Mouse (Mus musculus) frontal cortex, postnatal 36 days (tissue): ENCODE results near the gene Eprs.

Experiments used
- DNase-seq, 2 experiments: peaks; one replicate each; pipeline ENCODE4 v3.0.0; 2022; ENCODE audit warnings: low spot score in 2 of 2

The Eprs gene

DNA sequence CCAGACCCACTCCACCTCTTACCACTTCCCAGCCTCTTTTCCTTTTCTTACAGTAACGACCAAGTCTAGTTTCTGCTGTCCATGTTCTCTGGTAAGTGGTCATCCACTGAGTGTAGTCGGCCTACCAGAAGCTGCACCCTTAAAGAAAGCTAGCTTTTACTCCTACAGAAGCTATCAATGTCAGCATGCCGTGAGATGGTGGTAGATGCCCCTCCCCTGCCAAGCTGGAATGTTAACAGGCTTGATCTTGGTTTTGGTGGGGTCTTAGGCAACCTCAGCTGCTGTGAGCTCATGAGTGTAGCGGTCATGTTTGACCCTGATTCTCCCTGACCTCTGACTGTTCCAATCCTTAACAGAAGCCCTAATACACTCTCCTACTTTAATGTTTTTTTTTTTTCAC lies 4.6 kb upstream of the Eprs start:
- DNase-seq: no peak

DNA sequence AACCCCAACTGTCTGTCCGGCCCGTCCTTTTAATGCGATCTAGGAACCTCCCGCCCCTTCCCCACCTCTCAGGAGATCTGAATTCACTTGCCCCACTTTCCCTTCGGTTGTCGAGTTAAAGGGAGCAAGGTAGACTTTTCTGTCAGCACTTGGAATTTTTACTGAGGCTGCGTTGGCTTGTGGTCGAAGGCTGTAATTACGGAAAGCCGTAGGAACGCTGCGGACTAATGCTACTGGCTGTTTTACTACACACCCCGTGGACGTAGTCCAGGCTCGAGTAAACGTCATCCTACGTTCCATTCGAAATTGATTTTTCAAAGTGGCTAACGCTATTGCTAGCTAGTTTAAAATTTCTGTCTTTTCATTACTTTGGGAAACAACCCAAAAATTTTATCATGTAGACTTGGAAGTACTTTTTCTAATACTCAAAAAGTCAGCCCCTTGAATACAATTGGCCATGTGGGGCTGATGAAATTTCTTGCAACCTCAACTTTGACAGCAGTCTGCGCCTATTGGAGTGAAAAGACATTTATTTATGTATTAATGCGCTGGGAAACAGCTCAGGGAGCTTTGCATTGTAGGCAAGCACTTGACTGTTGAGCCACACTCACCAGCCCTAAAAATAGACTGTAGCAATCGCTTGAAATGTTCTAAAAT lies 810 bp downstream of the Eprs start:
- peak; percentile 33 to 42 for DNase-seq

DNA sequence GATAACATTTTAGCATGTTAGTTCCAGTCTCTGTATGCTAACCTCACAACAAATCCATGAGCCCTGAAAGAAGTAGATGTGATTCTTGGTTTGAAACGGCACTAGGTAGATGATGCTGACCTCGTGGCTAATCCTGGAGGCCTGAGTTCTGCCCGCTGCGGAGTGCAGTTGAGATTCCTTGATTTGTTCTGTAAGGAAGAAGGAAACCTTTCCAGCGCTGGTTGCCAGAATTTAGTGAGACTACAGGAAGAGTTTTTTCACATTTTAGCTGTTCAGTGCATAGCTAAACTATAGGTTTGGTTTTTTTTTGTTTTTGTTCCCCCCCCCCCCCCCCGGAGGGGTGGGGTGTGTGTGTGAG lies 1.3 kb downstream of the Eprs start:
- no peak for DNase-seq

DNA sequence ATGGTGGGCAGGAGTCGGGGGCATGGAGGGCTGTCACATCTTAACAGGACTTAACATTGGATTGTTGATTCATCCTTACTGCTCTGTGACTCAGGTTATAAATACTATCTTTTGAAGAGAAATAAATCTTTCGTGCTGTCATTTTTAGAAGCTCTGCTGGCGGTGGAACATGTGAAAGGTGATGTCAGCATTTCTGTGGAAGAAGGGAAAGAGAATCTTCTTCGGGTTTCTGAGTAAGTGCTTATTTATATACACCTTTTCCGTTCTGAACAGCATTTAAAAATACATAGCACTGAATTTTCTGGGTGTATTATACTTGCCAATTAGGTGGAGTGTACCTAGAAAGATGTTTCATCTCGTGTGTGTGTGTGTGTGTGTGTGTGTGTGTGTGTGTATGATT lies 4.5 kb downstream of the Eprs start:
- no peak for DNase-seq

DNA sequence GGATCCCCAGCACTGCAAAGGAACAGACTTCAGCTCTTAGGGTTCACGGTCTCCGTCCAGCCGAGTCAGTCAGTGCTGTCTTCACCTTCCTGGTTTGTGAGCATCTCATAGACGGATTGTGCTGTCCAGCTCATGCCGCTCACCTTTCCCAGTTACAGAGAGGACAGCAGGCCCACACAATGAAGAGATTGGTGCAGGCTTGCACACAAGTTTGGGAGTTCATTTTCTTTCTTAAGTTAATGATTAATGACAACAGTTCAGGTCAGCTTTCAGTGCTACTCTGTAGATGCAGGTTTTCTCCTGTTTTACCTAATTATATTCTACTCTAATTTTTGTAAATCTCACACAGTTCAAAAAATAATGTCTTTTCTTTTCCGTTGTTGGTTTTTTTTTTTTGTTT lies 7.1 kb downstream of the Eprs start:
- no peak for DNase-seq

DNA sequence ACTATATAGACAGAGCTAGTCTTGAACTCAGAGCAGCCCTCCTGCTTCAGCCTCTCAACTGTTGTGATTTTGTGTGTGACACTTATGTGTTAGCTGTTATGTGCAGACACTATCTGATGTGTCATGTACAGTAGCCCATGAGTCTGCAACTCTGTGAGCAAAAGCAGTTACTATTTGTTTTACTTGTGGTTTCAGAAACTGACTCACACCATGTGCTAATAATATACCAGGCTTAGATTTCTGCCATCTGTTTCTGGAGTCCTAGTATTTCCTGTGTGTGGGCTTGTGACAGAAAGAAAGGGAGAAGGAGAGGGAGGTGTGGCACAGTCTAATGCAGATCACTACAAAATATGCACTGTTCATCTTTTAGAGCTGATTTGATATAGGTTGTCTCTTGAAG lies 13.5 kb downstream of the Eprs start:
- peak in 1 of 2 experiments; percentile 64 for DNase-seq

DNA sequence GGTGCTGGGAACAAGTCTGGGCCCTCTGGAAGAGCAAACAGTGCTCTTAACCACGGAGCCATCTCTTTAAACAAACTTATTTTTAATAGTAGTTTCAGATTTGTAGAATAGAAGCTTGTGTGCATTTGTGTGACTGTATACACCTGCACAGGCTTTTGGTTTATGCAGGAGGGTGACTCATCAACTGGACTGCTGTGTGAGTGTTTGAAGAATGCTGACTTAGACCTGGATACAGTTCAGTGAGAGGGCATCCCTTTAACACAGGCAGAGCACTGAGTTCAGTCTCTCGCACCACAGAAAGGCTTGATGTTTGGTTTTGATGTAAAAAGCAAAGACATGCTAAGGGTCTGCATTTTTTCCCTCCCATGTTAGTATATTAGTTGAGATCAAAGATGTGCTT lies 14.6 kb downstream of the Eprs start:
- no peak for DNase-seq

DNA sequence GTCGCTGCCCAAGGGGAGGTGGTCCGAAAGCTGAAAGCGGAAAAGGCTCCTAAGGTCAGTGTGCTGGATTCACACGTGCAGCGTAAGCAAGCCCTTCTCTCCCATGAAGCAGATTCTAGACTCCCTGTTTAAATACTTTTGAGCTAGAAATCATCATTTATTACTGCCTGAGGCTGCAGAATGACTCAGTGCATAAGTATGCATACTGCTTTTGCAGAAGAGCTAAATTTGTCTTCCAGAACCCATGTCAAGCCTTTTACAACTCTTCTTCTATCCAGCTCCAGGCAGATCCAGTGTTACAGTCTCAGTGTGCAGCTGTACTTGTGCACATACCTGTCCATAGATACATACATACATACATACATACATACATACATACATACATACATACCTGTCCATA lies 38.8 kb downstream of the Eprs start:
- peak in 1 of 2 experiments; percentile 13 for DNase-seq

DNA sequence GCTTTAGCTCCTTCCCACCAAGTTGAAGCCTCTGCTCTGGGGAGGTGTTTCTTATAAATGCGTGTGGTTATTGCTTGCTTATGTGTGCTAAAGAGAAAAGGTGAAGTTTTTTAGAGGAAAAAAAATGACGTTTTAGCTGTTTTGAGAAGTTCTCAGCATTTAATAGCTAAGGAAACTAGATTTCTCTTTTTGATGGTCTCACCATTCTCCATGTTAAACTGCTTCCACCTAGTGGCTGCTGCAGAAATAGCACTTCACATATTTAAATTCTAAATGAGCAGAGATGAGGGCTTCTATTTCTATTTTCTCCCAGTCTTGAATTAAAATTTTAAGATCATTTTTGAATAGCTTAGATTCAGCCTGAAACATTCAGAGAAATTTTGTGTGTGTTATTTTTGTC lies 41.2 kb downstream of the Eprs start:
- peak in 1 of 2 experiments; percentile 27 for DNase-seq

DNA sequence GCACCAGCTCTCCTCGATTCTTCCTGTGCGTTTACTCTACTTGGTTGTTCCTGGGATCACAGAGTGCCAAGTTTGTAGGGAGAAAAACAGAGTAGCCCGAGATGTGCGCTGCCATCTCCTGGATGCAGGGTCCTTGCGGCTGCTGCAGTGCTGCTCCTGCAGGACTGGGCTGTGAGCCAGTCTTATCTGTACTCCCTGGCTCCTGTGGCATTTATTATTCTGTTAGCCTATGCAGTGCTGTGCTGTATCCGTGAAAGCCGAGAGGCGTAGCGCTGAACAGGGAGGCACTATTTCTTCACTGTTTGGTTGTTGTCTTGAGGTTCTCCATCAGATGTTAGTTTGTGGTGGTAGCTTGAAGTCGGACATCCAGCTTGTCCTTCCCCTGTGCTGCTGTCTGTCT lies 43.1 kb downstream of the Eprs start:
- DNase-seq: no peak

DNA sequence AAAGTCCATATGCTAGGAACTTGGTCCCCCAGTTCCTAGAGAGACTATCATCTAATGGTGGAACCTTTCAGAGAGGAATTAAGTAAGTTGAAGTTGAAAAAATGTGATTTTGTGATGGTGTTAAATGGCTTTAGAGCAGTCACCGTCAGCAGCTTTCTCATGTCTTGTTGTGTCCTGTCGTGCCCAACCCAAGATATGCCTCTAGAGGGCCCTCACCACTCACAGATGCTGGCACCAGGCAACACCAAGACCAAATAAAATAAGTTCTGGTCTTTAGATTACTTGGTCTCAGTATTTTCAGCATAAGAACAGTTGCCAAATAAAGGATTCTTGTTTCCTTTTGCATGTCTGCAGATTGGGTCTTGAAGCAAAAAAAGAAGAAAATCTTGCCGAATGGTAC lies 47.0 kb downstream of the Eprs start:
- peak in 1 of 2 experiments; percentile 22 for DNase-seq

DNA sequence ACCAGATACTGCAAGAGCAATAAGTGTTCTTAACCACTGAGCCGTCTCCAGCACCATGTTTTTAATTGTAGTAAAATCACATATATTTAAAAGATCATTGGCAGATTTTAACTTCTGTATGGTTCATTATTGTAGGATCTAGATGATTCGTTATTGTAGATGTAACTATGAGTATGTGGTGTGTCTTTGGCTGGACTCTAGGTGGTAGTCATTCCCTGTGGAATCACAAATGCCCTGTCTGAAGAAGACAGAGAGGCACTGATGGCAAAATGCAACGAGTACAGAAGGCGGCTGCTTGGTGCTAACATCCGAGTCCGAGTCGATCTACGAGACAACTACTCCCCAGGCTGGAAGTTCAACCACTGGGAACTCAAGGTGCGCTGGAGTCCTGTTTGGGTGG lies 55.2 kb downstream of the Eprs start:
- no peak for DNase-seq

DNA sequence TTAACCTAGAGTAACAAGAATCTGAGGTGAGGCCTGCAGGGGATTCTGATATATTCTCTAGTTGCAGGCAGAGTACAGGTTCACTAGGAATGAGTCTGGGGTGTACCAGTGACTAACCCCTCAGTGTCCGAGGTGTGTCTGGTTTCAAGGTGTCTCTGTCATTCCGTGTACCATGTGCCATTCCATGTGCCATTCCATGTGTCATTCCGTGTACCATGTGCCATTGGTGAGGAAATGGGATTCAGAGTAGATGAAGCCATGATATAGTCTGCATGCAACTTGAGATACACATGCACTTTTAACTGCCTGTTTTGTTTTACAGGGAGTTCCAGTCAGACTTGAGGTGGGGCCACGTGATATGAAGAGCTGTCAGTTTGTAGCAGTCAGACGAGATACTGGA lies 57.0 kb downstream of the Eprs start:
- no peak for DNase-seq

DNA sequence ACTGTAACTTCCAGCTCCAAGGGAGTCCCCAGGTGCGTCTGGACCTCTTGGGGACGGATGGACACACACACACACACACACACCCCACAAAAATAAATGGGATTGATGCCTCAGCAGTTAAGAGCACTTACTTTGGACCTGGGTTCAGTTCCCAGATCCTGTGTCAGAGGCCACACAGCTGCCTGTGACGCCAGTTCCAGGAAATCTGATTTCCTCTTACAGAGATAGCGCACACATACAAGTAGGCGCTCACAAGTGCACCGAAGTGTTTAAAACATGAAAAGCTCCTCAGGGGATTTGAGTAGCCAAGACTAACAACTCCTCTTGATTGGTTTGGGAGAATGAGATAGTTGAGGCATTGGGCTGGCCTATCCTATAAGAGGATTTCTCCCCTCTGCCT lies 57.9 kb downstream of the Eprs start:
- DNase-seq: no peak

DNA sequence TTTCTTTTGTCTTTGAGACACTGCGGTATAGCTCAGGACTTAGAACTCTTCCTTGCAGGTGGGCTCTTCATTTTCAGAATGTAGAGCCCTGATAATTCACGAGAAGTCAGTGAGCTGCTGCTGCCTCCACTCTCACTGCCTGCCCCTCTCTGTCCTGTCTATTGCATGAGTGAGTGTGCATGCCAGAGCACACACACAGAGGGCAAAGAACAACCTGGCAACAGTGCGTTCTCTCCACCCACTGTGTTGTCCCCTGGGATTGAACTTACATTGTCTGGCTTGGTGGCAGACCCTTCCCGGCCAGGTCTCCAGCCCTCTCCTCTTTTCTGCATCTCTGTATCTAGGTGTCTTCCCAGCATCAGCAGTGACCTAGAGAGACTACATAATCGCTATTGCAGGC lies 63.7 kb downstream of the Eprs start:
- no peak for DNase-seq

DNA sequence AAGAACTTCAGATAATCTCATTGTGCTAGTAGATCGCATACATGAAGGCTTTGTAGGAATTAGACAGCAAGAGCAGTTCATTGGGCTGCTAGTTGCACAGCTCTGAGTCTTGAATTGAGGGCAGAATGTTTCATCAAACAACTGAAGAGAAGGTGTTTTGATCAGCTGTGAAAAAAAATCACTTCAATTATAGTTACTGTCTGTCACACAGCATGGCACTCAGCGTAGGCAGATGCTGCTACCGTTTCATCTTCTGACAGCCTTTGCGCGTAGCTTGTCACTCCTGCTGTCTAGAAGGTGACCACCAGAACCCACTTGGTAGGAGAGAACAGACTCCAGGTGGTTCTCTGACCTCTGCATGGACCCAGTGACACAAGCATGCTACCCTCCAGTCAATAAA lies 67.6 kb downstream of the Eprs start:
- no peak for DNase-seq

DNA sequence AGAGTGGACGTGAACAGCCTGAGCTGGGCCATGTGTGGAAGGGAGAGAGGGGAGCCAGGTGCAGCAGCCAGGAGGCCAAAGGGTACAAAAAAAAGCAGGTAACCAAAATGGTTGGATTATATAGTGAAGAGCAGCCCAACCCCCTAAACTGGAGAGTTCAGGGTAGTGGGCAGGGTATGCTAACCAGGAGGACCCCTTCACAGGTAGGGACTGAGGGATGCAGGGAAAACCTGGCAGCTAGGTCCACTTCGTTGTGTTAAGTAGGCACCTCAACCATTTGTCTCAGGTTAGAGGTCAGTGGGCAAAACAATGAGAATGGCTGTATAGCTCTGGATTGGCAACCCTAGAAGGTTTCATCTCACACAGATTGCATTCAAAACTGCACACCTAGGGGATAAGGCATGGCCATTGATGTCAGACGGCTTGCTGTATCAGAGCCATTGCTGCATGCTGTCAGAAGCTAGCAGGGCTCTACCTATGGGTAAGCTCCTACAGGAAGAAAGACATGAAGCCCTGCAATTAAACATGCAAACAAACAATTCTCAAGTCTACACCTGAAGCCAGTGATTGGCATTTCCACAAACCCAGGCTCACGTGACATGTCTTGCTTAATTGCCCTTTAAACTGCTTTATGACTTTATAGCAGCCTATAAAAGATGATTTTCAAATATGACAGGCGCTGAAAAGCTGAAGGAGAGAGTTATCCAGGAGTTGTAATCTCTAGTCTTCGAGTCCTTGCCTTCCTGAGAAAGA lies 68.6 kb downstream of the Eprs start:
- no peak for DNase-seq

DNA sequence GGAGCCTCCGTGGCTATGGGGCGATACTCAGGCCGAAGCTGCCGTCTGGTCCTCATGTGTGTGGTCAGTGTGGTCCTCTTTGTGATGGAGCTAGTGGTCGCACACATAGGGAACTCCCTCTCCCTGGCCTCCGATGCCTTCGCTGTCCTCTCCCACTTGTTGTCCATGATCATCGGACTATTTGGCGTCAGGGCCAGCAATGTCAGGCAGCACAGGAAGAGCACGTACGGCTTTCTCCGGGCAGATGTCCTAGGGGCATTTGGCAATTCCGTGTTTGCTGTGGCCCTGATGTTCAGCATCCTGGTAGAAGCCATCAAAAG lies 69.1 kb downstream of the Eprs start:
- no peak for DNase-seq

DNA sequence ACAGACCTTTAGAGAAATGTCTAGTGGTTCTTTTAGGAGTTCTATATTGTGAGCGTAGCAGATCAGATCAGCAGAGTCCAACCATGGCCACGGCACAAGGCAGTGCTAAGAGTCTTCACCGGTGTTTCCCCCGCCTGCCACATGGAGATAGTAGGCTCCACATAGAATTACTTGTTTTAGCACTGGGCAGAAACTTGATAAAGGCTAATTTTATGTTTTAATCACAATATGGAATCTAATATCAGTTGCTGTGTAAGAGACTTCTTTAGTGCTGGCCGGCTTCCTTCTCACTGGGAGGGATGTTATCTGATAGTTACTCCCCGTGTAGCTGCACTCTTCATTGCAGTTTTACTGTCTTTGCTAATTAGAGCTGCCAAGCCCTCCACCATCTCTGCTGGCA lies 70.3 kb downstream of the Eprs start:
- no peak for DNase-seq

DNA sequence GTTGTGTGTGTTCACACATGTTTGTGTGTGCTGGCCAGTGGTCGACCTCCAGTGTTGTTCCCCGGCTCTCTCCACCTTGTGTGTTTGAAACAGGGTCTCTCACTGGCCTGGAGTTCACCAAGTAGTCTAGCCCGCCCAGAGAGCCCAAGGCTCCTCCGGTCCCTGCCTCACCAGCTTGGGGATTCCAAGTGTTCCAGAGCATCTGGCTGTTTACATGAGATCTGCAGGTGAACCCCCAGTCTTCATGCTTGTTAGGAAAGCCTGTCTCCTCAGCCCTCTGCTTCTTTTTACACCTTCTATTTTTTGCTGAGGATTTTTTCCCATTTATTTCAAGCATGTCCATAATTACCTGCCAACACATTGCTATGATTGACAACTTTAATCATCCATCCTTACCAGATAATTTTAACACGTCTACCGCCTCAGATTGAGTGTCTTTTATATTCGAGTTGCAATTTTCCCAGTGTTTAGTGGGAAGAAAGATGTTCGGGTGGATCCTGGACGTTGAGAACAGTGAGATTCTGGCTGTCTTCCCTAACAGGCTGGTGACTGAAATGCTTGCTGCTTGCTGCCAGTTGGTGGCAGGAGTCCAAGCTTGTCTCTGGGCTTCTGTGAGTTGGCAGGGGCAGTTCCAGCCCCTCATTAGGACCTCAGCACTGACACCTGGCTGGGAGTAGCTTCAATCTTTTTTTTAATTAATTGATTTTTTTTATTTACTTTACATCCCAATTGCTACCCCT lies 76.2 kb downstream of the Eprs start:
- DNase-seq: peak; percentile 49 to 70

DNA sequence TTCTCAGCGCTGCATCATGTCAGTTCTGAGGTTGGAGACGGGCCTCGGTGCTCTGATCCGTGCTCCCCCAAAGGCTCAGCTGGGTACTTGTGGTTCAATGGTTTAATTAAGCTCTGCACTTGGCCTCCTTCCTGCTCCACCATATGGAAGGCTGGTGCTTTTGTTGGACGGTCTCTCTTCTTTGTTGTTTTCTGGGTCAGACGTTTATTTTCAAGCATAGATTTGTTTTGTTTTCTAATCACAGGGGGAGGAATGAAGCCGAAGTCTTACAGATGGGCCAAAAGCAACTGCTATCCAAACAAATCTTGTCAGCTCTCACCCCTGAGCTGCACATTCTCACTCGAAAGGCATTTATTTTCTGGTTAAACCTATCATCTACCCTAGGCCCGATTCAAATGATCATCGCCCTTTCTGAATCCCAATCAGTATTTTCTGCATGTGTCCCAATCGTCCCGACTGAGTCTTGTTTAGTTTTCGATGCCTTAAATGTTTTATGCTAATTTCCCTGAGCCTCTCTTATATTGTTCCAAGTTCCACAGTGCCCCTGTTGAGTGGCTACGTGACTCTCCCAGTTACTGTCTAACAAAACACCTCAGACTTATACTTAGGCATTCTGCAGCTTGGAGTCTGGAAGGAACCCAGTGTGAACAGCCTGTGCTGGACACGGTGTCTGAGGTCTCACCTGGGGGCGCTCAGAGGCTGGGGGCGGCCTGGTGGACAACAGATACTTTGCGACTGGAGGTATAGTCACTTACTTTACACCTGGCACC lies 79.0 kb downstream of the Eprs start:
- DNase-seq: peak in 1 of 2 experiments; percentile 23

DNA sequence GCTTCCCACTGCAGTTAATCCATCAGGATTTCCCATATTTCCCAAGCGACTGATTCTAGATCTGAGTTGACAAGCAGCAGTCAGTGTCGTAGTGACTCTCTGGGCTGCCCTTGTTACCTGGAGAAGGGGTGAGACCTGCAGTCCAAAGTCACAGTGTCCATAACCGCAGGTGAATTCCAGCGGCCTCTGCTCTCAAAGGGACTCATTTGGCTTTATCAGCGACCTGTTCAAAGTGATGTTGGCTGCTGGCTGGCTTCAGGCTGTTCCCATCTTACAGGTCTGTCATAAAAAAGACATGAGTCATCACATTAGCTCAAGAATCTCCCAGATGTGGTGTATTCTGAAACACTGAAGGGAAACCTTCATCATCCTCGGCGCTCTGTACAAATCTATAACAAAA lies 86.1 kb downstream of the Eprs start:
- no peak for DNase-seq
